Mouse (Mus musculus) stomach, adult 2 months (tissue): Measurements from ENCODE around the gene 1700021F05Rik. TPM values are rescaled to one million over a fixed set of nuclear protein-coding genes. Genes with fewer than 3 reads are reported as not detected.

ENCODE experiments used
- polyA plus RNA-seq: library from polyadenylated mRNA; depleted of rRNA; stranded (reverse); fragments of >200 nt; gene quantifications from 2 replicates; pipeline ENCODE4 v1.2.3, GENCODE M21; 2012; rRNA removed

The 1700021F05Rik gene
- 2.4 and 4.8 TPM in 2 replicates for polyA plus RNA-seq

GRCm38 (mm10) chr10:43540442-43541152 is at the start of gene 1700021F05Rik:
1700021F05Rik (minus strand) TSS chr10:43540994.

GRCm38 (mm10) chr10:43577997-43578331 is 37.2 kb upstream of the 1700021F05Rik start, which contains the start of gene Cd24a:
Cd24a (plus strand) TSS chr10:43578284.

GRCm38 (mm10) chr10:43523931-43524330 is 16.9 kb downstream of the 1700021F05Rik start, which contains the start of gene Gm9803:
Gm9803 (plus strand) TSS chr10:43524084.

GRCm38 (mm10) chr10:43478751-43479435 is 61.9 kb downstream of the 1700021F05Rik start, which contains the start of gene Bend3:
Bend3 (plus strand) TSS chr10:43478831.

Other genes with a start within 250 kb of the 1700021F05Rik start
- 1.2 and 1.3 TPM in 2 replicates for gene Bend3, start 62.2 kb downstream of the 1700021F05Rik start, polyA plus RNA-seq
- 28.8 and 62.2 TPM in 2 replicates for gene Gm9803, start 16.9 kb downstream of the 1700021F05Rik start, polyA plus RNA-seq
- gene Cd24a, start 37.3 kb upstream of the 1700021F05Rik start, polyA plus RNA-seq, result 263 and 295 TPM in 2 replicates